Mouse (Mus musculus): ENCODE results near the gene Ldlrad2.
"Not testable (repeated sequence)": the region's sequence is repeated elsewhere in the genome, so short reads cannot be mapped to it uniquely, and the experiment has no call there.

- TF ChIP-seq GATA1 (IDR thresholded peaks at IDR 0.05; ENCODE audit: borderline replicate concordance, low read length); CTCF (IDR thresholded peaks at IDR 0.05; ENCODE audit: low read depth, low read length): not testable (repeated sequence)
Measured at GRCm38 (mm10) chr4:137589095-137589494, 14.7 kb upstream of the Ldlrad2 start.
